Mouse (Mus musculus): ENCODE results near the gene Degs2.
A peak's percentile ranks its signal among the peaks of the same experiment; 100 is the strongest.
"Not testable (repeated sequence)": the region's sequence is repeated elsewhere in the genome, so short reads cannot be mapped to it uniquely, and the experiment has no call there.

Degs2 gene

GRCm38 (mm10) chr12:108702185-108702584, at the start of gene Degs2:
Gene Degs2, minus strand, starts transcription at chr12:108702315.
- DNase-seq (ENCODE audit: extremely low spot score): peak; percentile 28

GRCm38 (mm10) chr12:108751790-108752189, 49.7 kb upstream of the Degs2 start:
- DNase-seq (ENCODE audit: extremely low spot score): no peak

GRCm38 (mm10) chr12:108750226-108750625, 48.1 kb upstream of the Degs2 start:
- no peak for DNase-seq (ENCODE audit: extremely low spot score)

GRCm38 (mm10) chr12:108749454-108749853, 47.3 kb upstream of the Degs2 start:
- DNase-seq (ENCODE audit: extremely low spot score): no peak

- DNase-seq (ENCODE audit: extremely low spot score): no peak
These were observed 46.9 kb upstream of the Degs2 start for GRCm38 (mm10) chr12:108749019-108749418.

GRCm38 (mm10) chr12:108745990-108746389, 43.9 kb upstream of the Degs2 start:
- no peak for DNase-seq (ENCODE audit: extremely low spot score)

GRCm38 (mm10) chr12:108742241-108742640, 40.1 kb upstream of the Degs2 start:
- no peak for DNase-seq (ENCODE audit: extremely low spot score)

GRCm38 (mm10) chr12:108741472-108741871, 39.4 kb upstream of the Degs2 start:
- DNase-seq (ENCODE audit: extremely low spot score): no peak

- no peak for DNase-seq (ENCODE audit: extremely low spot score)
These were observed 36.6 kb upstream of the Degs2 start for GRCm38 (mm10) chr12:108738745-108739144.

- no peak for DNase-seq (ENCODE audit: extremely low spot score)
These were observed 35.7 kb upstream of the Degs2 start for GRCm38 (mm10) chr12:108737838-108738237.

- DNase-seq (ENCODE audit: extremely low spot score): no peak
These were observed 32.3 kb upstream of the Degs2 start for GRCm38 (mm10) chr12:108734386-108734785.

- DNase-seq (ENCODE audit: extremely low spot score): no peak
These were observed 21.7 kb upstream of the Degs2 start for GRCm38 (mm10) chr12:108723841-108724240.

- no peak for DNase-seq (ENCODE audit: extremely low spot score)
These were observed 20.3 kb upstream of the Degs2 start for GRCm38 (mm10) chr12:108722464-108722863.

- no peak for DNase-seq (ENCODE audit: extremely low spot score)
These were observed 16.4 kb upstream of the Degs2 start for GRCm38 (mm10) chr12:108718485-108718884.

GRCm38 (mm10) chr12:108715854-108716253, 13.7 kb upstream of the Degs2 start:
- no peak for DNase-seq (ENCODE audit: extremely low spot score)

GRCm38 (mm10) chr12:108713972-108714371, 11.9 kb upstream of the Degs2 start:
- not testable (repeated sequence) for DNase-seq (ENCODE audit: extremely low spot score)

GRCm38 (mm10) chr12:108712481-108712880, 10.4 kb upstream of the Degs2 start:
- DNase-seq (ENCODE audit: extremely low spot score): no peak

- no peak for DNase-seq (ENCODE audit: extremely low spot score)
These were observed 8.9 kb upstream of the Degs2 start for GRCm38 (mm10) chr12:108710861-108711615.

- DNase-seq (ENCODE audit: extremely low spot score): no peak
These were observed 8.1 kb upstream of the Degs2 start for GRCm38 (mm10) chr12:108709964-108710765.

- no peak for DNase-seq (ENCODE audit: extremely low spot score)
These were observed 7.3 kb upstream of the Degs2 start for GRCm38 (mm10) chr12:108709386-108709785.

- DNase-seq (ENCODE audit: extremely low spot score): no peak
These were observed 4.0 kb upstream of the Degs2 start for GRCm38 (mm10) chr12:108706129-108706528.

GRCm38 (mm10) chr12:108705486-108705885, 3.4 kb upstream of the Degs2 start:
- no peak for DNase-seq (ENCODE audit: extremely low spot score)

- no peak for DNase-seq (ENCODE audit: extremely low spot score)
These were observed 894 bp downstream of the Degs2 start for GRCm38 (mm10) chr12:108701221-108701620.

All from embryo, embryonic 9.5 days (tissue).